Mouse (Mus musculus): Measurements from ENCODE around the gene Cers6. TPM values are rescaled to one million over a fixed set of nuclear protein-coding genes. Genes with fewer than 3 reads are reported as not detected.

Cers6 gene
- polyA plus RNA-seq, 2 experiments: 2.0 to 6.7 TPM

DNA sequence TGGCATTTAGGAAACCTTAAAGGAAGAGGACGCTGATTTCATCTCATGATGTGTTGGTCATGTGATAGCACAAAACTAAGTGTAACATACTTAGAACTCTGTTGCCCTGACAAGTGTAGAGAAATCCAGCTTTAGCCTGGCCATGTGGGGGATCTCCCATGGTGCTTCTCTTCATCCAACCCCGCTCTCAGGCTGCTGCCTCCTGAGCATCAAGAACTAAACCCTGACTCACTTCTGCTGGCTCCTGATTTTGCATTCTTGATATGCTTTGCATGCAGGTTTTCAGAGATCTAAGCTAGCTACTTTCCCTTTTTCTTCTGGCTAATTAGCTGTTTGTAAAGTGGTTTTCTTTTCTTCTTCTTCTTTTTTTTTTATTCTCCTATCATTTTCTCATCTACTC, 163.6 kb downstream of the Cers6 start:
- DNase-seq (ENCODE audit: low read depth in 3 of 3, low spot score in 3 of 3) (no peak), ATAC-seq (ENCODE audit: insufficient read depth) (no peak)
- no peak overlapping the region for H3K9ac ChIP-seq (replicated peaks)
- no peaks in the 10 kb centered on the region for H3K27me3 ChIP-seq (ENCODE audit: control insufficient read depth, insufficient read depth, low read length)
- H3K27ac ChIP-seq: no peak overlapping the region
- H3K9me3 ChIP-seq (ENCODE audit: control insufficient read depth, low read length): no peaks in the 10 kb centered on the region
- TF ChIP-seq EP300 (IDR thresholded peaks at IDR 0.05; ENCODE audit: low read depth) (no peak), CTCF (IDR thresholded peaks at IDR 0.05; ENCODE audit: low read depth) (no peak)
- WGBS (ENCODE audit: insufficient replicate concordance): 63% methylated on average over 2 of the region's 2 CpGs
- H3K36me3 ChIP-seq (replicated peaks; ENCODE audit: control insufficient read depth, insufficient read depth, low read depth): no peaks in the 10 kb centered on the region
- no peak overlapping the region for H3K4me3 ChIP-seq (ENCODE audit: insufficient read depth in 1 of 2, low read depth in 2 of 2, low read length in 2 of 2)
- peaks cover 0 to 4% of the 10 kb centered on the region in 2 experiments; a peak in 2 of 4 replicates for H3K4me1 ChIP-seq (replicated peaks; ENCODE audit: control insufficient read depth in 2 of 2, insufficient read depth in 2 of 2, low read length in 1 of 2)
- no peak overlapping the region for H3K4me2 ChIP-seq (ENCODE audit: low read depth)

GRCm38 (mm10) chr2:69032562-69032961, 171.3 kb downstream of the Cers6 start:
- TF ChIP-seq EP300 (IDR thresholded peaks at IDR 0.05; ENCODE audit: low read depth): no peak
- no peak for TF ChIP-seq CTCF (IDR thresholded peaks at IDR 0.05; ENCODE audit: low read depth)
- no peak for DNase-seq (ENCODE audit: low read depth in 3 of 3, low spot score in 3 of 3)
- no peaks in the 10 kb centered on the region for H3K27me3 ChIP-seq (ENCODE audit: control insufficient read depth, insufficient read depth, low read length)
- H3K4me1 ChIP-seq (replicated peaks; ENCODE audit: control insufficient read depth in 2 of 2, insufficient read depth in 2 of 2, low read length in 1 of 2): no peaks in the 10 kb centered on the region
- no peaks in the 10 kb centered on the region for H3K9me3 ChIP-seq (ENCODE audit: control insufficient read depth, low read length)
- 60% methylated on average over 2 of the region's 2 CpGs for WGBS (ENCODE audit: insufficient replicate concordance)
- no peak overlapping the region for H3K4me2 ChIP-seq (ENCODE audit: low read depth)
- H3K27ac ChIP-seq: no peak overlapping the region
- H3K36me3 ChIP-seq (replicated peaks; ENCODE audit: control insufficient read depth, insufficient read depth, low read depth): no peaks in the 10 kb centered on the region
- H3K4me3 ChIP-seq (ENCODE audit: insufficient read depth in 1 of 2, low read depth in 2 of 2, low read length in 2 of 2): no peak overlapping the region
- H3K9ac ChIP-seq (replicated peaks): no peak overlapping the region
- ATAC-seq (ENCODE audit: insufficient read depth): no peak

GRCm38 (mm10) chr2:69035457-69035856, 174.2 kb downstream of the Cers6 start:
- Histone ChIP-seq H3K36me3 (replicated peaks; ENCODE audit: control insufficient read depth, insufficient read depth, low read depth) (no peaks in the 10 kb centered on the region), H3K4me1 (replicated peaks; ENCODE audit: control insufficient read depth in 2 of 2, insufficient read depth in 2 of 2, low read length in 1 of 2) (no peaks in the 10 kb centered on the region), H3K27me3 (ENCODE audit: control insufficient read depth, insufficient read depth, low read length) (no peaks in the 10 kb centered on the region), H3K9ac (replicated peaks) (no peak overlapping the region), H3K9me3 (ENCODE audit: control insufficient read depth, low read length) (no peaks in the 10 kb centered on the region), H3K27ac (no peak overlapping the region), H3K4me3 (ENCODE audit: insufficient read depth in 1 of 2, low read depth in 2 of 2, low read length in 2 of 2) (no peak overlapping the region), H3K4me2 (ENCODE audit: low read depth) (no peak overlapping the region)
- no peak for TF ChIP-seq CTCF (IDR thresholded peaks at IDR 0.05; ENCODE audit: low read depth)
- TF ChIP-seq EP300 (IDR thresholded peaks at IDR 0.05; ENCODE audit: low read depth): no peak
- WGBS (ENCODE audit: insufficient replicate concordance): 58% methylated on average over 4 of the region's 4 CpGs
- ATAC-seq (ENCODE audit: insufficient read depth) (no peak), DNase-seq (ENCODE audit: low read depth in 3 of 3, low spot score in 3 of 3) (no peak)

DNA sequence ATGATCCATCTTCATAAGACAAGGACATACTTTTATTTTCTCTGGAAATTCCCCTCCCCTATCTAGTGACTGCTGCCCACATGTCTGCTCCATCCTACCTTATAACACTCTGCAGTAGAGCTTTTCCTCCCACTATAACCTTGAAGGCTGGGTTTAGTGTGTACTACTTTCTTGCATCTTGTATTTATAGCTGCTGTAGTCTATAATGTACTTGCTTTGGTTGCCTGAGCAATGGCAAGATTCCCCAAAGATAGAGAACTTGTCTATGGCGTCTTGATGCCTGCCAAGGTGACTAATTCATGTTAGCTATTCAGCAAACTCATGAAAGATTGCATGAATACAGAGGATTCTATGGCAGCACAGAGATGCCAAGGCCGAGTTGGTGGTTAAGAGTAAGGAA, 176.1 kb downstream of the Cers6 start:
- 55% methylated on average over 2 of the region's 2 CpGs for WGBS (ENCODE audit: insufficient replicate concordance)
- Histone ChIP-seq H3K4me3 (ENCODE audit: insufficient read depth in 1 of 2, low read depth in 2 of 2, low read length in 2 of 2) (no peak overlapping the region), H3K9ac (replicated peaks) (no peak overlapping the region), H3K4me2 (ENCODE audit: low read depth) (no peak overlapping the region), H3K36me3 (replicated peaks; ENCODE audit: control insufficient read depth, insufficient read depth, low read depth) (no peaks in the 10 kb centered on the region), H3K9me3 (ENCODE audit: control insufficient read depth, low read length) (no peaks in the 10 kb centered on the region), H3K27me3 (ENCODE audit: control insufficient read depth, insufficient read depth, low read length) (no peaks in the 10 kb centered on the region), H3K27ac (no peak overlapping the region), H3K4me1 (replicated peaks; ENCODE audit: control insufficient read depth in 2 of 2, insufficient read depth in 2 of 2, low read length in 1 of 2) (no peaks in the 10 kb centered on the region)
- DNase-seq (ENCODE audit: low read depth in 3 of 3, low spot score in 3 of 3) (no peak), ATAC-seq (ENCODE audit: insufficient read depth) (no peak)
- TF ChIP-seq CTCF (IDR thresholded peaks at IDR 0.05; ENCODE audit: low read depth) (no peak), EP300 (IDR thresholded peaks at IDR 0.05; ENCODE audit: low read depth) (no peak)

DNA sequence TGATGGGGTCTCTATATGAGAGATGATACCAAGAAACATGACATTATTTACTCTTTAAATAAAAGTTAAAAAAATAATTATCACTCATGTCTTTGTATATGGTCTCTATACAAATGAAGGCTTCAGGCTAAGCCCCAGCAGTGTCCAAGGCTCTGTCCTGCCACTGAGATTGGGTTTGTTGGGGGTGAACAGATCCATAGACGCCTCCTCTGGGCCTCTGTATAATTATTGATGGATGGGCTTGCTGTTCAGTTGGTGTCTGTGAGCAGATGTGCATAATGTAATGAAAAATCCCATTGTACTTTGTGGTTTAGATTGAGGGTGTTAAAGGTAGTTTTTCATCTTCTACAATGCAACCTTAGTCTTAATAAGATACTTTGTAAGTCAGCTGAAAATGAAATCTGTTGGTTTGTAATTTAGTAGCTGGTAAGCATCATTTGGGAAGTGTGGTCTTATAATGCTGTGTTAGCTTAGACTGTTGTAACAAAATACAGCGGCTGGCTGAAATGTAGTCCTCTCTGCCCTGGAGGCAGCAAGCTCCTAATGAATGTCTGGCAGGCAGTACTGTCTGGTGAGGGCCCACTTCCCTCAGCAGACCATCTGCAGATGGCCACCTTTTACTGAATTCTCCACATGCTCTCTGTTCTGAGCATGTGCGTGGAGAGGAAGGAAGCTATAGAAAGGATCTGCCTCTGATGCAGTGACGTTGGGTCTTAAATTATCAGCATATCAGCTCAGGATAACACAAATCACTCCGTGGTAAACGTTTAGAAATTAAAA, 181.3 kb downstream of the Cers6 start:
- WGBS (ENCODE audit: insufficient replicate concordance): 42% methylated on average over 6 of the region's 6 CpGs
- Histone ChIP-seq H3K4me3 (ENCODE audit: insufficient read depth in 1 of 2, low read depth in 2 of 2, low read length in 2 of 2) (no peak overlapping the region), H3K4me2 (ENCODE audit: low read depth) (no peak overlapping the region), H3K9ac (replicated peaks) (no peak overlapping the region), H3K27me3 (ENCODE audit: control insufficient read depth, insufficient read depth, low read length) (no peaks in the 10 kb centered on the region), H3K9me3 (ENCODE audit: control insufficient read depth, low read length) (no peaks in the 10 kb centered on the region), H3K4me1 (replicated peaks; ENCODE audit: control insufficient read depth in 2 of 2, insufficient read depth in 2 of 2, low read length in 1 of 2) (no peaks in the 10 kb centered on the region), H3K36me3 (replicated peaks; ENCODE audit: control insufficient read depth, insufficient read depth, low read depth) (no peaks in the 10 kb centered on the region), H3K27ac (no peak overlapping the region)
- TF ChIP-seq CTCF (IDR thresholded peaks at IDR 0.05; ENCODE audit: low read depth) (no peak), EP300 (IDR thresholded peaks at IDR 0.05; ENCODE audit: low read depth) (no peak)
- DNase-seq (ENCODE audit: low read depth in 3 of 3, low spot score in 3 of 3) (no peak), ATAC-seq (ENCODE audit: insufficient read depth) (no peak)

Data from liver, embryonic 14.5 days (tissue).